Comparison of ENCODE assay signal across 28 mouse cellular contexts in genomic region chr5:66088902-66089295, GRCm38 (mm10).
DNase-seq lines count a peak whose midpoint lies in the region; ATAC-seq and TF ChIP-seq lines count a peak whose summit lies in the region.
"Had no signal": no experiment of that assay in that cellular context is flagged by ENCODE, and none has a peak within 500 bp of the region (broad histone marks: within the 10 kb centered on the region; RNA-seq: fewer than 3 reads in every experiment).

No protein-coding gene starts in this region.

- TF ChIP-seq EP300 in liver, postnatal 0 days (IDR thresholded peaks at IDR 0.05; ENCODE audit: low read depth) = no peak

- no peak for DNase-seq in liver, postnatal 0 days
- DNase-seq in liver (no peak), adipocyte (ENCODE audit: low spot score) (peak; percentile 69)
- DNase-seq in layer of hippocampus, postnatal 25 days (ENCODE audit: extremely low spot score in 1 of 2, low spot score in 1 of 2) = no peak
- DNase-seq in layer of hippocampus, postnatal 36 days = no peak
- DNase-seq: adrenal gland, postnatal 10 days; cerebellum, adult 11-12 months; cerebellum, adult 8-10 months; cerebellum, postnatal 10 days; cerebellum, postnatal 36 days; embryo, embryonic 11 days; gastrocnemius, postnatal 14 days; heart, adult 18-20 months; heart, postnatal 10 days; heart, postnatal 36 days had no signal

- H3K4me2 ChIP-seq in liver, postnatal 0 days (ENCODE audit: low read depth, low read length) = no peak overlapping the region
- H3K4me2 ChIP-seq: embryonic facial prominence, embryonic 13.5 days; forebrain, embryonic 12.5 days; heart, embryonic 12.5 days; heart, embryonic 15.5 days; hindbrain, embryonic 13.5 days had no signal

- H3K9ac ChIP-seq in liver, postnatal 0 days (replicated peaks) = no peak overlapping the region
- H3K9ac ChIP-seq: embryonic facial prominence, embryonic 13.5 days; forebrain, embryonic 12.5 days; heart, embryonic 12.5 days; heart, embryonic 15.5 days; hindbrain, embryonic 13.5 days had no signal

- H3K27me3 ChIP-seq in liver, postnatal 0 days (ENCODE audit: insufficient read depth, low read length) = no peaks in the 10 kb centered on the region
- H3K27me3 ChIP-seq: embryonic facial prominence, embryonic 13.5 days; forebrain, embryonic 12.5 days; heart, embryonic 12.5 days; heart, embryonic 15.5 days; hindbrain, embryonic 13.5 days had no signal

- TF ChIP-seq CTCF in liver, postnatal 0 days (IDR thresholded peaks at IDR 0.05; ENCODE audit: low read depth) = no peak

- H3K4me1 ChIP-seq in liver, postnatal 0 days (ENCODE audit: insufficient read depth) = peaks cover 33% of the 10 kb centered on the region
- H3K4me1 ChIP-seq in brown adipose tissue, adult 24 weeks (ENCODE audit: control insufficient read depth, insufficient read depth, insufficient read length, low read length) = peaks cover 16% of the 10 kb centered on the region
- H3K4me1 ChIP-seq: forebrain, embryonic 12.5 days; hindbrain, embryonic 10.5 days; hindbrain, embryonic 13.5 days had no signal

- no peak overlapping the region for H3K4me3 ChIP-seq in liver, postnatal 0 days (ENCODE audit: low read depth, low read length)
- H3K4me3 ChIP-seq in brown adipose tissue, adult 24 weeks (ENCODE audit: insufficient read depth, low read depth, low read length) = no peak overlapping the region
- H3K4me3 ChIP-seq: embryonic facial prominence, embryonic 10.5 days; embryonic facial prominence, embryonic 13.5 days; erythroblast, embryonic 14.5 days; forebrain, embryonic 12.5 days; heart, embryonic 12.5 days; heart, embryonic 15.5 days; hindbrain, embryonic 10.5 days; hindbrain, embryonic 13.5 days had no signal

- ATAC-seq in liver, postnatal 0 days = no peak
- ATAC-seq: activated CD4-positive, CD25-positive, alpha-beta regulatory T cell, adult 4 months; CD4-positive, CD25-positive, alpha-beta regulatory T cell, adult 4 months; forebrain, embryonic 16.5 days; hindbrain, embryonic 16.5 days had no signal

- no peaks in the 10 kb centered on the region for H3K36me3 ChIP-seq in liver, postnatal 0 days (replicated peaks; ENCODE audit: insufficient read depth, low read length)
- H3K36me3 ChIP-seq: embryonic facial prominence, embryonic 10.5 days; embryonic facial prominence, embryonic 13.5 days; forebrain, embryonic 12.5 days; heart, embryonic 12.5 days; heart, embryonic 15.5 days; hindbrain, embryonic 10.5 days; hindbrain, embryonic 13.5 days had no signal

- H3K27ac ChIP-seq in liver, postnatal 0 days (ENCODE audit: low read depth) = peak overlapping the region; percentile 16; the same call in 1 of the 2 replicates
- peak overlapping the region; percentile 96 for H3K27ac ChIP-seq in brown adipose tissue, adult 24 weeks (replicated peaks; ENCODE audit: low read depth, low read length)
- H3K27ac ChIP-seq: embryonic facial prominence, embryonic 10.5 days; embryonic facial prominence, embryonic 13.5 days; forebrain, embryonic 12.5 days; heart, embryonic 15.5 days; hindbrain, embryonic 10.5 days; hindbrain, embryonic 13.5 days had no signal

- 58% methylated on average over 5 of the region's 5 CpGs for WGBS in liver, postnatal 0 days (ENCODE audit: insufficient replicate concordance)

- H3K9me3 ChIP-seq in liver, postnatal 0 days (ENCODE audit: low read length) = no peaks in the 10 kb centered on the region
- H3K9me3 ChIP-seq: embryonic facial prominence, embryonic 10.5 days; embryonic facial prominence, embryonic 13.5 days; forebrain, embryonic 12.5 days; heart, embryonic 12.5 days; heart, embryonic 15.5 days; hindbrain, embryonic 10.5 days; hindbrain, embryonic 13.5 days had no signal
